Mouse (Mus musculus) olfactory bulb, adult 2 months (tissue): ENCODE results near the gene Lsm5.

Experiments
- CTCF ChIP-seq: fragments of 200-500 bp; IDR thresholded peaks from 2 replicates; pipeline ENCODE4 v1.5.1; 2012; ENCODE audit warnings: low read depth, mild to moderate bottlenecking, low read length, moderate library complexity; ENCODE audit not compliant: insufficient read depth
- POLR2A ChIP-seq: fragments of 200-500 bp; IDR thresholded peaks from 2 replicates; pipeline ENCODE4 v1.6.1; 2012; ENCODE audit warnings: mild to moderate bottlenecking, low read depth, low read length, moderate library complexity; ENCODE audit not compliant: insufficient read depth

GRCm38 (mm10) chr6:56691205-56691604, 13.3 kb downstream of the Lsm5 start:
- TF ChIP-seq CTCF (no peak), POLR2A (no peak)
